Mouse (Mus musculus) kidney, postnatal 10 days (tissue): ENCODE measurements at regions not wholly inside any gene's neighbourhood (a gene's known extent, or its start where the extent isn't known, plus 50 kb on each side); places are given as distances from the start of the nearest gene placed in this dataset.

Source experiments
- DNase-seq: peaks from one replicate; pipeline ENCODE4 v3.0.0; 2021; ENCODE audit warnings: mixed read lengths

DNA sequence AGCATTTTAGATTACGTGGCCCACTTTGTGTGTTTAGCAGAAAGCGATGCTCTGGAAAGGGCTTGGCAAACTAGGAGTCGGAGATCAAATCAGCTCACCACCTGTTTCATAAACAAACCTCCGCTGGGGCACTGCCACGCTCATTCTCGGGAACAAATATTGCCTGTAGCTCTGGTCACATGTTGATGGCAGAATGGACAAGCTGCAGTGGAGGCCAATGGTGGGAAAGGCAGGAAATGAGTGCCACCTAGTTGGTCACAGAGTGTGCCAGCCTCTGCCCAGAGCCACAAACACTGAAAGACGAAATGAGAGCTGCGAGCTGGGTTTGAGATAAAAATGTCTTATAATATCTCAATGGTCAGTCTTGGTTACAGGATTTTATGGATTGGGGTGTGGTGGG lies 259.2 kb upstream of the Csf3r start:
- no peak for DNase-seq

DNA sequence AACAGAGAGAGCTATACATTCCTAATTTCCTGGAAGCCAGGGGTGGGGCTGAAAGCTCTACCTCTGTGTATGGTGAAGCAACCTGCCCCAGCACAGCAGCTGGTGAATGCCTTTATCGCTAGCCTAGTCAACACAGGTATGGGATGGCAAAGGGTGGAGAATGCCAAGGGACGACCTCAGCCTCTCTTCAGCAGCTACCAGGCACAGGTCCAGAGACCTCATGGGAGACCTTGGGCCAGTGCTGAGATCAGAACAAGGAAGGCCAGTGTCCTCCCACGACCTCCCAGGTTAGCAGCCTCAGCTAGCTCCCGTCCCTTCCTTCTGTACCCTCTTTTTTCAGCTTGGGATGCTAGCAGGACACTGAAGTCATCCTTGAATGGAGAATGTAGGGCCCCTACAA lies 247.2 kb upstream of the Csf3r start:
- no peak for DNase-seq

DNA sequence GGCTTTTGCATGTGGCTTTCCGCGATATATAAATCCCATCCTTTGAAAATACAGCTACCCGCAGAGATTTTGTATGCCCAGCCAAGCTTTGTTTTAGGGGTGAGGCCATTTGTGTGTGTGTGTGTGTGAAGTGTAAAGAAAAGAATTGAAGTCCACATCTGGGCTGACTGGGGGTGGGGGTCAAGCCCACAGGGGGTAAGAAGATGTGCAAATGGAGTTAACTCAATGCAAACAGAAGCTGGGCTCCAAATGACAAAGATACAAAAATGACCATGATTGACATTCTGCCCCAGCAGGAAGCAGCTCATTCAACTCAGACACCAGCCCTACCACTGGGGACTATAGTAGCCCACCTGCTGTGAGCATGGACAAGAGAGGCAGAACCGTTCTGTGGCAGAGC lies 244.2 kb upstream of the Csf3r start:
- no peak for DNase-seq

DNA sequence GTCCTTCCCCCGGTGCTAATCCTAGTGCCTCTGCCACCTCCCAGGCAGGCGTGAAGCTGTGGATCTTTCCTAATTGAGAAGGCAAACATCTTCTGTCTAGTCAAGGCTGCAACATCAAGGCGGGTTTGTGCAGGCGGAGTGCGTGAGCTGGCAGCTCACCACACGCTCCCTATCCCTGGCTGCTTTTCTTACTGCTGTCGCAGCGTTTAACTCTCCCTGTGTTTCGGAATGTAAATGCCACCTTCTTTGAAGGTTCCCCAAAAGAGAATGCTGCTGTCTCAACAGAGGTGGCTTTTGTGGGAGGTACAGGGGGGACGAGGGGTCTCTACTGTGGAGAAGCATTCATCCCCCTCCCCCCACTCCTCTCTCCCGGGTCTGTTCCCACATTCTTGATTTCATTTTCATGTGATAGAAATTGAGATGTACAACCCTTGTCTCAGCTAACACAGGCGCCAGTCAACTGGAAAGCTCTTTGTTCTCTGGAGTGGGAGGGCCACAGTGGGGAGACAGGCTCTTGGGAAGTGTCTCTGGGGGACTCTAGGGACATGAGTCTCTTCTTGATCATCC lies 243.3 kb upstream of the Csf3r start:
- no peak for DNase-seq

- DNase-seq = no peak
Measured at GRCm38 (mm10) chr4:125782346-125782745, 242.0 kb upstream of the Csf3r start.

GRCm38 (mm10) chr4:125786083-125786482 lies 238.3 kb upstream of the Csf3r start:
- no peak for DNase-seq

- DNase-seq = peak; percentile 5
Measured at GRCm38 (mm10) chr4:125794679-125795078, 229.7 kb upstream of the Csf3r start.

DNA sequence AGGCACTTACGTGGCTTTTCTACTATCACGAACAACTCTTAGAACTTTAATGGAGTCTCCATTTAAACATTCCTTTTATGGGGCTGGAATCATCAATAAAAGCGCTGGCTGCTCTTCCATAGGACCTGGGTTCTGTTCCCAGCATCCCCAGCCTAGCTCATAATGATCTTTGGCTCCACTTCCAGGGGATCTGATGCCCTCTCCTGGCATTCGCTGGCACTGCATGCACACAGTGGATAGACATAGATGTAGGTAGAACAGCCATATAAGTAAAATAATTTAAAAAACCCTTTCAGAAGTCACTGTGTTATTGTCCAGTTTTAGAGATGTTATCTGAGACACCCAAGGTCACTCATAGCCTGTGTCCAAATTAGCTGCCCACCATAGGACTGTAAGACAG lies 216.4 kb upstream of the Csf3r start:
- no peak for DNase-seq

- DNase-seq = no peak
Measured at GRCm38 (mm10) chr4:125809446-125810108, 214.8 kb upstream of the Csf3r start.

DNA sequence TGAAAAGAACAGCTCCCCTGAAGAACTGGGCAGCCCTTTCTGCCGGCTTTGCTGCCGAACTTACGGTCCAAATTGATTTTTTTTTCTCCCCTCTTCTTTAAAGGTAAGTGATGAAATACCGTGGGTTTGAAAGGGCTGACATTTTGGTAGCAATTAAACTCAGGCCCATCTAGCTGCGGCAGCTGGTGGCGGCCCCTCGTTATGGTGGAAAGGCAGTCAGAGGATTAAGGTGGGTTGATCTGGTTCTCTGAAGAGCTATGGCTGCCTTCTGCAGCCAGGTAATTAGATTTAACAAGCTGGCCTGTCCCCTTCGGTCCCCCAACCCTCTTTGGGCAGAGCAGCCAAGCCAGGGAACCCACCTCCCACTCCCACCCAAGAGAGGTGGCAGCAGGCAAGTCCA lies 214.1 kb upstream of the Csf3r start:
- no peak for DNase-seq

- DNase-seq = no peak
Measured at GRCm38 (mm10) chr4:125814311-125814710, 210.0 kb upstream of the Csf3r start.

GRCm38 (mm10) chr4:125815276-125815675 lies 209.1 kb upstream of the Csf3r start:
- DNase-seq = no peak

DNA sequence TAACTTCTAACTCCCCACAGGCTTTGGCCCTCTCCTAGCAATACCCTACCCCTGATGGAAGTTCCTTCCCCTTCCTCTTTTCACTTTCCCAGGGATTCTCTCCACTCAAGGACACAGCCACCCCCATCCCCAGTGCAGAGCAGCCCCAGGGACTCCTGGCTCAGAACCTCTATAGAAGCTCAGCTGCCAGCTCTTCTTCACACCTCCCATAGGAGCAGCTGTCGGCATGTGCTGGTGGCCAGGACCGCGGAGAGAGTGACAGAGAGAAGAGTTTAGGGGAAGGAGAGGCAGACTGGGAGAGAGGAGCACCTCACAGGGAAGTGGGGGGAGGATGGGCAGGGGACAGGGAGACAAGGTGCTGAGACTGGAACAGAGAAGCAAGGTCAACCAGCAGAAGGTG lies 199.8 kb upstream of the Csf3r start:
- no peak for DNase-seq

DNA sequence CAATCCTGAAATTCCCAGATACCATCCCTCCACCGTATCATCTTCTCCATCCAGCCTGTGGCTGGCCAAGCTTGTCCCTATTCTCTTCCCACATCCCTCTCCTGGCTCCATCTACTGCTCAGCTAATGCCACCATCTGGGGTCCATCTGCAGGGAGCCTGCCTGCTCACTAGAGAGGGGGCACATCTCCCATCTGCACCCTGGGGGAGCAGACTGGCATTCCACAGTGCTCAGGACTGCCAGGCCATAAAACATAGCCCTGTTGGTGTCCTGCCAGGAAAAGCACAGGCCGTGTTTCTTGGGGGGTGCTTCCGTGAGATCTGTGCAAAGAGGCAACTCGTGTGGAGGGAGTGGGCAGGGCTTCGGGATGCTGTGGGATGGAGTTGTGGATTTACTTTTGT lies 197.9 kb upstream of the Csf3r start:
- DNase-seq = no peak

GRCm38 (mm10) chr4:125835250-125835649 lies 189.1 kb upstream of the Csf3r start:
- peak; percentile 77 for DNase-seq

DNA sequence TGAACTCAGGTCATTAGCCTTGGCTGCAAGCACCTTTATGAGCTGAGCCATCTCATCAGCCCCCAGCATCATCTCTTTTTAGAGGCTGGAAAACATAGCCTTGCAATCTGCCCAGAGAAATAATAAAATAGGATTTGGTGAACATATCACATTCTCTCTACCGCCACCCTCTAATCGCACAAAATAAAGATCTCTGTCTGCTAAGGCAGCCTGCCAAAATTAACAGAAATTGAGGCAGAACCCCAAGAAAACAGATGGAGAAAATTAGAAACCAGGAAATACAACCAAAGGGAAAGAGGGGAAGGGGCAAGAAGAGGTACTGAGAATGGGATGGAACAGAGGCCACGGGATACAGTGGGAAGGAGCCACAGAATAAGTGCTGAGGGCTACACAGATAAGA lies 176.8 kb upstream of the Csf3r start:
- DNase-seq = no peak

DNA sequence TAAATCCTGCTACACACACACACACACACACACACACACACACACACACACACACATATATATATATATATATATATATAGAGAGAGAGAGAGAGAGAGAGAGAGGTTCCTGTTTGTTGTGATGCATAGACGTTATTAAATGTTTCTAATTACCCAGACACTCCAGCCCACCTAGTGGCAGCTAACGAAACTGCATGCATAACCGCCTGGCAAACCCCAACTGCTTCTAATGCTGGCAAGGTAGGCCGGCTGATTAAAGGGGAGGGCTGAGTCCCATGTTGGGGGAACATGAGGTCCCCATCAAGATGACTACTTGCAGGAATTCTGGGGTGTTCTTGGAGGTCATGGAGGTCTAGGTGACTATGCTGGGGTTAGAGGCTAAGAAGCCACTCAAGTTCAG lies 174.1 kb upstream of the Csf3r start:
- DNase-seq = peak; percentile 73

DNA sequence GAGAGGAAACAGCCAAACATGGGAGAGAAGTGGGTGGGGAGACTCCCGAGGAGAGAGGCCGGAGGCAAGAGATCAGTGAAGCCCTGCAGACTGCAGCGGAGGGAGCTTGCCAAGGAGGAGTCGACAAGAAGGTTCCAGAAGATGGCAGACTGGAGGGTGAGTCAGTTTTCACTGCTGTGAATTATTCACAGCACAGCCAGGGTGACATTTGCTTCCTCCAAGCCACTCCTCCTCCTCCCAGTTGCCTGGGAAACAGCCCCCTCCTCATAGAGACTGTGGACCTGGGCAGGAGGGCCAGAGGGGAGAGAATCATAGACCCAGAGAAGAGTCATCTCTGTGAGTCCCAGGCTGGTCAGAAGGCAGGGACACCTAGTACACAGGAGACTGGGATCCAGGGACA lies 171.8 kb upstream of the Csf3r start:
- no peak for DNase-seq

DNA sequence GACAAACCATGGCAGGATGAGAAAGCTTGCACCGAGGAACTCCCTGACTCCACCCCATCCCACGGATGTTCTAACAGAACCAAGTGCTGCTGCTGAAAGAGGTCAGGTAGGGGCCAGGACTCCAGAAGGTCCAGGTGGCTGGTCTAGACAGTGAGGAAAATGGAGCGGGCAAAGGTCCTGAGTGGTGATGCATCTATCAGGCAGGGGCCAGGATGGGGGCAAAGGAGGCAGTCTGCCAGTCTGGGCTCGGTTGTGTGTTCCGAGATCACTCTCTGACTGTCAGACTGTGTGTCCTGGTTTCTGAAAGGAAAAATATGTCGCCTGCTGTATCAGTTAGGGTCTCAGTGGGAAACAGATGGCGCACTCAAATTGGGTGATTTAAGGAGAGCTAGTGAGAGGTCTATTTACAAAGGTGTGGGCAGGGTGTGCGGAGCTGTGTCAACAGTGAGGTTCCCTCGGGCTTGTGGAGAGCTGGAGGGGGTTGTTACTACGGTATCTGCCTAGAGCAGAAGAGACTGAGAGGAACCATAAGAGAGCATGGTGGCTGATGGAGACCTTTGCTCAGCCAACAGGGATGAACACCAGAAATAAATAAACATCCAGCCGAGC lies 168.3 kb upstream of the Csf3r start:
- no peak for DNase-seq

DNA sequence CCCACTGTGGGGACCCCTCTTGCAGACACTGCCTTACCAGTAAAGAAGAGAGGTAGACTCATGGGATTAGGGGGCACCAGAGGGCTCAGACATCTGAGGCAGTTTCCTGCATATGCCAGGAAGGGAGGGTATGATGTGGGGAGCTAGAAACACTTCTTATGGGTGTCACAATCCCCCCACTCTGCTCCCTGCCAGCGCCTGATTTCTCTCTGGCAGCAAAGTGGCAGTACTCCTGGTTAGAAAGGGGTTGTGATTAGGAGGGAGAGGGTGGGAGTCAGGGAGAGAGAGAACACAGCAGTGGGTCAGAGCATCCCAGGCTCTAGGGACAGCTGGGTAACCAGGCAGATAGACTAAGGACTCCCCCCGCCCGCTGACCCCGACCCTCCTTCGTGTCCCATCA lies 167.6 kb upstream of the Csf3r start:
- DNase-seq = no peak

GRCm38 (mm10) chr4:125865057-125865456 lies 159.3 kb upstream of the Csf3r start:
- DNase-seq = no peak

DNA sequence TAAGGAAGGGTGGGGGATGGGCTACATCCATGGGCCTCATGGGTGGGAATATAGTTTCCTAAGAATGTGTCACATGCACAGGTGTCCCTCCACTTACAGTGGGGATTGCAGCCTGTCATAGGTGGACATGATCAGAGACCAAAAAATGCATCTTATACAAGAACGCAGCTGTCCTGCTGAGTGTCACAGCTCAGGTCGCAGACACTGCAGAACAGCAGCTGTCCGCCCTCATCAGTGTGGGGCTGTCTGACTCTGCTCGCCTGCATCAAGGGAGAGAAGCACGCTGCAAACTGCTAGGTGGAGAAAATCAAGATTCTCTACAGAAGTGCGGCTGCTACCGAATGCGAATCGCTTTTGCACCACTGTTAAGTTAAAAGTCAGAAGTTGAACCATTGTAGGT lies 158.6 kb upstream of the Csf3r start:
- DNase-seq = no peak

- no peak for DNase-seq
Measured at GRCm38 (mm10) chr4:125871211-125871610, 153.1 kb upstream of the Csf3r start.

DNA sequence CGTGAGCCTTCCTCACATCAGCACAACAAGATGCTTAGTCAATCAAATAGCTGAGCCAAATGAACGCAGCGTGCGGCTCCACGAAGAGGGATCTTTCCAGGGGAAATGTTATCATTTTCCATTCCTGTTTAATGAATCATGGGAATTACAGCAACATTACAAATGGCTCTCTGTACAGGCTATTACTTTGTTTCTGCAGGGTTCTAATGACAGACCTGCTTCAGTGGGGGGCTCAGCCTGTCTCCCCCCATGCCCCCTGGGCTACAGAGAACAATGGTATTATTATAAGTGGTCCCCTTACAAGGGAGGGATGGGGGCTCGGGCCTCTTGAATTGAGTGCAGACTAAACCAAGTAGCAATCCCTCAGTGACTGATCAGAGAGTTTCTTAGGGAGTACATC lies 144.3 kb upstream of the Csf3r start:
- no peak for DNase-seq

GRCm38 (mm10) chr4:125882531-125882930 lies 141.8 kb upstream of the Csf3r start:
- peak; percentile 70 for DNase-seq
